Mouse (Mus musculus) MEL (cell line): Measurements from ENCODE around the gene Ergic1. TPM values are rescaled to one million over a fixed set of nuclear protein-coding genes. Genes with fewer than 3 reads are reported as not detected.

Experiments used
- DNase-seq: peaks from one replicate; pipeline ENCODE4 v3.0.0; 2011; ENCODE audit warnings: low read depth, low spot score
- H3K27ac ChIP-seq: 2 replicates; pipeline ENCODE4 v1.5.1; 2012; ENCODE audit warnings: low read depth, mild to moderate bottlenecking, control low read depth, low read length, moderate library complexity; ENCODE audit not compliant: control insufficient read depth
- H3K27me3 ChIP-seq, 2 experiments: fragments of 150-350 bp in 1 of 2; sonication (generic) in 1 of 2; 2 replicates each; pipeline ENCODE4 v1.6.1; 2012; ENCODE audit warnings: low read length in 2 of 2, mild to moderate bottlenecking in 2 of 2, improper control_type of control experiment in 1 of 2, moderate library complexity in 1 of 2; ENCODE audit not compliant: insufficient read depth in 2 of 2, control insufficient read depth in 1 of 2
- H3K36me3 ChIP-seq, 2 experiments: 2 replicates each; pipeline ENCODE4 v1.6.1; 2012 to 2014; ENCODE audit warnings: low read length in 2 of 2, improper control_type of control experiment in 1 of 2, inconsistent platforms in 1 of 2, mild to moderate bottlenecking in 1 of 2; ENCODE audit not compliant: insufficient read depth in 2 of 2, control insufficient read depth in 1 of 2
- H3K4me1 ChIP-seq, 2 experiments: fragments of 150-350 bp in 1 of 2; sonication (generic) in 1 of 2; 2 replicates each; pipeline ENCODE4 v1.6.1; 2012; ENCODE audit warnings: low read length in 2 of 2, improper control_type of control experiment in 1 of 2, mild to moderate bottlenecking in 1 of 2; ENCODE audit not compliant: insufficient read depth in 2 of 2, control insufficient read depth in 1 of 2
- H3K4me3 ChIP-seq, 2 experiments: fragments of 150-350 bp in 1 of 2; sonication (generic) in 1 of 2; 2 replicates each; pipeline ENCODE4 v1.5.1; 2012; ENCODE audit warnings: low read depth in 2 of 2, low read length in 2 of 2, mild to moderate bottlenecking in 2 of 2, moderate library complexity in 2 of 2, control low read depth in 1 of 2, improper control_type of control experiment in 1 of 2; ENCODE audit not compliant: control insufficient read depth in 1 of 2, insufficient read depth in 1 of 2
- H3K79me2 ChIP-seq: 2 replicates; pipeline ENCODE4 v1.6.1; 2012; ENCODE audit warnings: mild to moderate bottlenecking, low read length, moderate library complexity; ENCODE audit not compliant: control insufficient read depth, poor library complexity, insufficient read depth
- H3K9ac ChIP-seq: 2 replicates; pipeline ENCODE4 v1.6.1; 2012; ENCODE audit warnings: low read depth, mild to moderate bottlenecking, control low read depth, low read length, moderate library complexity; ENCODE audit not compliant: control insufficient read depth, poor library complexity, severe bottlenecking
- H3K9me3 ChIP-seq: fragments of 150-350 bp; sonication (generic); replicated peaks from 2 replicates; pipeline ENCODE4 v1.6.1; 2012; ENCODE audit warnings: mild to moderate bottlenecking, low read length, improper control_type of control experiment, moderate library complexity; ENCODE audit not compliant: insufficient read depth
- BHLHE40 ChIP-seq: IDR thresholded peaks from 2 replicates; pipeline ENCODE4 v1.6.1; 2012; ENCODE audit warnings: low read depth, mild to moderate bottlenecking, inconsistent platforms, low read length, improper control_type of control experiment, borderline replicate concordance
- CHD1 ChIP-seq: IDR thresholded peaks from 2 replicates; pipeline ENCODE4 v1.6.1; 2012; ENCODE audit warnings: low read depth, mild to moderate bottlenecking, inconsistent platforms, low read length, improper control_type of control experiment
- CHD2 ChIP-seq: IDR thresholded peaks from 2 replicates; pipeline ENCODE4 v1.6.1; 2011; ENCODE audit warnings: low read length, improper control_type of control experiment
- EP300 ChIP-seq, 2 experiments: IDR thresholded peaks; 2 replicates each; pipeline ENCODE4 v1.6.1; 2011; ENCODE audit warnings: improper control_type of control experiment in 2 of 2, low read length in 2 of 2, low read depth in 1 of 2, mild to moderate bottlenecking in 1 of 2
- ETS1 ChIP-seq: IDR thresholded peaks from 2 replicates; pipeline ENCODE4 v1.6.1; 2012; ENCODE audit warnings: low read depth, mild to moderate bottlenecking, inconsistent platforms, low read length, improper control_type of control experiment, moderate library complexity
- GABPA ChIP-seq: IDR thresholded peaks from 2 replicates; pipeline ENCODE4 v1.6.1; 2012; ENCODE audit warnings: low read depth, mild to moderate bottlenecking, inconsistent platforms, low read length, improper control_type of control experiment, moderate library complexity
- GATA1 ChIP-seq: IDR thresholded peaks from 2 replicates; pipeline ENCODE4 v1.6.1; 2011; ENCODE audit warnings: low read depth, low read length, improper control_type of control experiment
- JUND ChIP-seq: IDR thresholded peaks from 2 replicates; pipeline ENCODE4 v1.6.1; 2011; ENCODE audit warnings: low read depth, mild to moderate bottlenecking, improper control_type of control experiment, low read length
- MAFK ChIP-seq: IDR thresholded peaks from 2 replicates; pipeline ENCODE4 v1.6.1; 2011; ENCODE audit warnings: low read depth, mild to moderate bottlenecking, low read length, improper control_type of control experiment, borderline replicate concordance
- MAZ ChIP-seq: IDR thresholded peaks from 2 replicates; pipeline ENCODE4 v1.6.1; 2012; ENCODE audit warnings: low read depth, mild to moderate bottlenecking, inconsistent platforms, low read length, improper control_type of control experiment
- MXI1 ChIP-seq: IDR thresholded peaks from 2 replicates; pipeline ENCODE4 v1.6.1; 2011; ENCODE audit warnings: mild to moderate bottlenecking, low read depth, low read length, improper control_type of control experiment
- MYC ChIP-seq: IDR thresholded peaks from 2 replicates; pipeline ENCODE4 v1.6.1; 2011; ENCODE audit warnings: low read depth, mild to moderate bottlenecking, low read length, improper control_type of control experiment, moderate library complexity
- NRF1 ChIP-seq: IDR thresholded peaks from 2 replicates; pipeline ENCODE4 v1.6.1; 2014; ENCODE audit warnings: low read depth, mild to moderate bottlenecking, inconsistent platforms, low read length, improper control_type of control experiment, moderate library complexity; ENCODE audit not compliant: poor library complexity, insufficient read depth, severe bottlenecking
- RAD21 ChIP-seq: IDR thresholded peaks from 2 replicates; pipeline ENCODE4 v1.6.1; 2011; ENCODE audit warnings: mild to moderate bottlenecking, low read depth, low read length, improper control_type of control experiment
- SIN3A ChIP-seq: IDR thresholded peaks from 2 replicates; pipeline ENCODE4 v1.6.1; 2012; ENCODE audit warnings: low read length, improper control_type of control experiment, inconsistent platforms
- SMC3 ChIP-seq: IDR thresholded peaks from 2 replicates; pipeline ENCODE4 v1.6.1; 2011; ENCODE audit warnings: low read depth, low read length, improper control_type of control experiment
- TAL1 ChIP-seq: IDR thresholded peaks from 2 replicates; pipeline ENCODE4 v1.6.1; 2012; ENCODE audit warnings: mild to moderate bottlenecking, inconsistent platforms, low read length, moderate library complexity, mixed read lengths
- TBP ChIP-seq: IDR thresholded peaks from 2 replicates; pipeline ENCODE4 v1.8.0; 2011; ENCODE audit warnings: low read depth, low read length, improper control_type of control experiment
- TCF12 ChIP-seq: IDR thresholded peaks from 2 replicates; pipeline ENCODE4 v1.6.1; 2014; ENCODE audit warnings: low read depth, mild to moderate bottlenecking, inconsistent platforms, low read length, improper control_type of control experiment, moderate library complexity
- UBTF ChIP-seq: IDR thresholded peaks from 2 replicates; pipeline ENCODE4 v1.6.1; 2012; ENCODE audit warnings: low read depth, mild to moderate bottlenecking, inconsistent platforms, low read length, improper control_type of control experiment, moderate library complexity, borderline replicate concordance; ENCODE audit not compliant: insufficient read depth
- USF1 ChIP-seq: IDR thresholded peaks from 2 replicates; pipeline ENCODE4 v1.6.1; 2014; ENCODE audit warnings: low read depth, mild to moderate bottlenecking, inconsistent platforms, low read length, improper control_type of control experiment, moderate library complexity
- USF2 ChIP-seq, 2 experiments: IDR thresholded peaks; 2 replicates each; pipeline ENCODE4 v1.6.1; 2011 to 2012; ENCODE audit warnings: improper control_type of control experiment in 2 of 2, low read length in 2 of 2, borderline replicate concordance in 1 of 2, inconsistent platforms in 1 of 2, low read depth in 1 of 2, mild to moderate bottlenecking in 1 of 2; ENCODE audit not compliant: insufficient read depth in 1 of 2
- ZC3H11A ChIP-seq: IDR thresholded peaks from 2 replicates; pipeline ENCODE4 v1.6.1; 2012; ENCODE audit warnings: low read depth, mild to moderate bottlenecking, inconsistent platforms, low read length, improper control_type of control experiment
- ZKSCAN1 ChIP-seq: IDR thresholded peaks from 2 replicates; pipeline ENCODE4 v1.6.1; 2012; ENCODE audit warnings: low read depth, mild to moderate bottlenecking, inconsistent platforms, low read length, improper control_type of control experiment, moderate library complexity
- ZMIZ1 ChIP-seq: IDR thresholded peaks from 2 replicates; pipeline ENCODE4 v1.6.1; 2012; ENCODE audit warnings: low read depth, mild to moderate bottlenecking, inconsistent platforms, low read length, improper control_type of control experiment, moderate library complexity
- polyA plus RNA-seq, 2 experiments: library from polyadenylated mRNA; stranded (reverse) in 1 of 2; unstranded in 1 of 2; fragments of >175 nt in 1 of 2; fragments of >200 nt in 1 of 2; gene quantifications; 2 replicates each; pipeline versions ENCODE4 v1.2.1 to v1.2.4; 2012; ENCODE audit warnings: low replicate concordance in 2 of 2, low read depth in 1 of 2; ENCODE audit not compliant: insufficient read length in 2 of 2, insufficient read depth in 1 of 2, missing spikeins in 1 of 2
- total RNA-seq: library from RNA; depleted of rRNA; stranded (reverse); fragments of 300-350 nt; gene quantifications from 2 replicates; pipeline ENCODE4 v1.2.3, GENCODE M21; 2012

The Ergic1 gene
- total and polyA plus RNA-seq, 3 experiments = 78.5 to 730 (median 95.6) TPM

- no peaks in the 10 kb centered on the region; a peak in 1 of 4 replicates for H3K27me3 ChIP-seq
- no peak for DNase-seq
- H3K4me3 ChIP-seq = no peak overlapping the region
- no peak overlapping the region for H3K27ac ChIP-seq
- TF ChIP-seq ZKSCAN1 (no peak), MYC (no peak), RAD21 (no peak), GATA1 (no peak), ZC3H11A (no peak), TCF12 (no peak), MXI1 (no peak)
- peaks cover 0 to 17% of the 10 kb centered on the region in 2 experiments; a peak in 3 of 4 replicates for H3K4me1 ChIP-seq
- no peaks in the 10 kb centered on the region for H3K79me2 ChIP-seq
- H3K9me3 ChIP-seq = no peaks in the 10 kb centered on the region
- peaks cover 0 to 4% of the 10 kb centered on the region in 2 experiments; a peak in 2 of 4 replicates for H3K36me3 ChIP-seq
- H3K9ac ChIP-seq = no peak overlapping the region
Measured at GRCm38 (mm10) chr17:26522711-26523110, 38.6 kb upstream of the Ergic1 start.

GRCm38 (mm10) chr17:26524316-26524715, 37.0 kb upstream of the Ergic1 start:
- TF ChIP-seq JUND (no peak), SIN3A (no peak)
- Histone ChIP-seq H3K36me3 (peaks cover 0 to 4% of the 10 kb centered on the region in 2 experiments; a peak in 2 of 4 replicates), H3K4me1 (peaks cover 0 to 17% of the 10 kb centered on the region in 2 experiments; a peak in 3 of 4 replicates), H3K4me3 (no peak overlapping the region), H3K9me3 (no peaks in the 10 kb centered on the region), H3K79me2 (no peaks in the 10 kb centered on the region), H3K9ac (no peak overlapping the region), H3K27ac (no peak overlapping the region), H3K27me3 (no peaks in the 10 kb centered on the region; a peak in 1 of 4 replicates)
- DNase-seq = no peak

DNA sequence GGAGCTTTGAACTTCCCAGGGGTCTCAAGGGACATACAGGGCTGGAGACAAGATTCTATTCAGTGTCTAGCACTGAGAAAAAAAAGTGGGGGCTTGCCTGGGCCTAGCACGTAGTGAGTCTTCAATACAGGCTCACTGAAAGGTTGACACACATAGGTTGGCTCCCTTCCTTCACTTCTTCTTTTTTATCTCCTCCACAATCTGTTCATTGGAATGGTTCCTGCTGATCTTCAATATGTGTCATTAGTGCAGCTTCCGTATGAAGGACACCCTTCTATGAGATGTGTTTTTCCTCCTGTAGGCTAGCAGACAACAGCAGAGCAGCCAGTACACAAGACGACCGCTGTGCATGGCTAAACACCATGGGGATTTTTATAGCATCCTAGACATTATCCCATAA, 36.5 kb upstream of the Ergic1 start:
- no peaks in the 10 kb centered on the region for H3K79me2 ChIP-seq
- no peak overlapping the region for H3K4me3 ChIP-seq
- H3K4me1 ChIP-seq = peaks cover 0 to 17% of the 10 kb centered on the region in 2 experiments; a peak in 3 of 4 replicates
- H3K36me3 ChIP-seq = peaks cover 0 to 4% of the 10 kb centered on the region in 2 experiments; a peak in 2 of 4 replicates
- no peak overlapping the region for H3K9ac ChIP-seq
- peak; percentile 59 for DNase-seq
- no peaks in the 10 kb centered on the region; a peak in 1 of 4 replicates for H3K27me3 ChIP-seq
- no peaks in the 10 kb centered on the region for H3K9me3 ChIP-seq
- H3K27ac ChIP-seq = no peak overlapping the region
- TF ChIP-seq TBP (no peak), USF2 (IDR thresholded peaks at IDR 0.05; ENCODE audit: borderline replicate concordance in 1 of 2, insufficient read depth in 1 of 2, low read depth in 1 of 2, low read length in 2 of 2) (no peak), EP300 (IDR thresholded peaks at IDR 0.05; ENCODE audit: low read depth in 1 of 2, low read length in 2 of 2) (peak; percentile 27 to 53; a peak in 3 of 4 replicates), ETS1 (0 out of 2 replicates have a peak, but pooled peaks have one; percentile 28), GABPA (no peak), ZMIZ1 (no peak), CHD2 (no peak), SMC3 (no peak), CHD1 (no peak), ZKSCAN1 (peak; percentile 95), NRF1 (no peak), MAFK (no peak), MXI1 (no peak), TAL1 (peak; percentile 27; the same call in 1 of the 2 replicates), TCF12 (0 out of 2 replicates have a peak, but pooled peaks have one; percentile 23), SIN3A (0 out of 2 replicates have a peak, but pooled peaks have one; percentile 33), BHLHE40 (no peak), UBTF (no peak), MAZ (no peak), MYC (no peak), USF1 (no peak)
